Mouse (Mus musculus) fibroblast of lung, adult 2 months (primary cell): ENCODE results near the gene Tmem126b.

Source experiments
- DNase-seq: peaks from one replicate; pipeline ENCODE4 v3.0.0-alpha.2; 2011; ENCODE audit warnings: low read depth

Gene Tmem126b

DNA sequence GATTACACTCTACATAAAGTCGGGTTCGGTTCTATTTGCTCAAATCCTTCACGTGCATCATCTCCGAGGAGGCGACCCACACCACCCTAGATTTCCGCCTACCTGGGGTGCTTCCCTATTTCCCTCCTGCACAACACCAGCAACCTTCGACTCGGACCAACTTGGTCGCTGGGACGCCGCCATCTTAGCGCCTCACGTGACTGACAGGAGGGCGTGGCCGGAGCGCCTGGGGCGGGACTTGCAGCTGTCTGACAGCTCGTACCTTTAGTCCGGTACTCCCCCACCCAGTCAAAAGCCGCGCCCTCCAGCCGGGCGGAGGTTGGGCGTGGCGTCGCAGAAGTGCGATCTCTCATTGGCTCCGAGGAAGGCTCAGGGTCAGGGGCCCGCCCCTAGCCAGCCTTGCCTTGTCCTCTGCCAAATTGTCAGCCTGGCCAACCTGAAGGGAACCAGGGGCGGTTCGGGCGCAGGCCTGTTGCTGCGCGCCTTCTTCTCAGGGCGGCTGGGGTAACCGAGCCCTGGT is at the start of gene Tmem126b:
Gene Tmem126b, minus strand, starts transcription at position 209 of the 520 bp plus-strand sequence.
- DNase-seq: peak; percentile 99

DNA sequence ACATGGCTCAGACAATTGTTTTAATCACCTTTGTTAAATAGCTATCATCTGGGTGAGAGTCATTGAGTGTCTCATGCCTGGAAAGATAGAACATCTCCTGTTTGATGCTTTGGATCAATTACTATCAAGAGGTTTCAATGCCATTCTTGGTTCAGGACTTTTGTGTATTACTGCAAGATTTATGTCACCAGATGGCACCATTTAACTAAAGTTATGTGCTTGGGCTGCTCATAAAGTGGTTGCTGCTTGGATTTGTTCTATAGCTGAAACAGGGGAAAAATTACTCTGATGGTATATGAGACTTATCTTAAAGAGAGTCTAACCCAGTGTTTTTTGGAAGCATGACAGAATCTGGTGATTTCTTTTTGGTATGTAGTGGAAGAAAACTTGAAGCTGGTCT is 36.5 kb upstream of the Tmem126b start:
- DNase-seq: no peak

DNA sequence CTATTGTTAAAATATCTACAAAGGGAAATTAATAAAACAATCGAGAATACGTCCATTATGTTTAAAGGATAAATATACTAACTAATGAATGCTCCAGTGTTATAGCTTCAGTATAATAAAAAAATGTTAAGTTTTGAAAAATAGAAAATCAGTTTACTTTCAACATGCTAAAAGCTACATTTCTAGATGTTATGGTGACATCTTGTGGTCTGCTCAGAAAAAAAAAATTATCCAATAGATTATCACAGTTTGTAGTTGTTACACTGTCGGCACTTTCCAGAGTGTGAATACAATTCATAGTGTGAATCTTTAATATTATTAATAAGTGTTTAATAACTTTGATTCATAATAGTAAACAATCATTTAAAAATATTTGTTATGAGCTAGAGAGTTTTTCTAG is 32.3 kb upstream of the Tmem126b start:
- DNase-seq: no peak

DNA sequence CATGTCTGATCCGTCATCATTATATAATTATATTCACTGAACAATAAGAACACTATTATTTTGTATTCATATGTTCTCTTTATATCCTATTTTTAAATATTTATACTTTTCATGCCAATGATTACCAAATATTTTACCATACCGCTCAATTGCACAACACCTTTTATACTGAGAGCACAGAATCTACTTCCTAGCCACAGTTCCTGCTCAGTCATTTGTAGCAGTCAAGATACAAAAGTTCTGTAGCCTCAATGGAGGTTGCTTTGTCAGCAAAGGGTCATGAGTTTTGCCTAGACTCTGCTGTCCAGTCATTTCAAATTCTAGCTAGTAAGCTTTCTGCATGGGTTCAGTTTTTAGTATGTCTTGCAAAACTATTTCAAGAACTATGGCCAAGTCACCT is 6.8 kb upstream of the Tmem126b start:
- no peak for DNase-seq

DNA sequence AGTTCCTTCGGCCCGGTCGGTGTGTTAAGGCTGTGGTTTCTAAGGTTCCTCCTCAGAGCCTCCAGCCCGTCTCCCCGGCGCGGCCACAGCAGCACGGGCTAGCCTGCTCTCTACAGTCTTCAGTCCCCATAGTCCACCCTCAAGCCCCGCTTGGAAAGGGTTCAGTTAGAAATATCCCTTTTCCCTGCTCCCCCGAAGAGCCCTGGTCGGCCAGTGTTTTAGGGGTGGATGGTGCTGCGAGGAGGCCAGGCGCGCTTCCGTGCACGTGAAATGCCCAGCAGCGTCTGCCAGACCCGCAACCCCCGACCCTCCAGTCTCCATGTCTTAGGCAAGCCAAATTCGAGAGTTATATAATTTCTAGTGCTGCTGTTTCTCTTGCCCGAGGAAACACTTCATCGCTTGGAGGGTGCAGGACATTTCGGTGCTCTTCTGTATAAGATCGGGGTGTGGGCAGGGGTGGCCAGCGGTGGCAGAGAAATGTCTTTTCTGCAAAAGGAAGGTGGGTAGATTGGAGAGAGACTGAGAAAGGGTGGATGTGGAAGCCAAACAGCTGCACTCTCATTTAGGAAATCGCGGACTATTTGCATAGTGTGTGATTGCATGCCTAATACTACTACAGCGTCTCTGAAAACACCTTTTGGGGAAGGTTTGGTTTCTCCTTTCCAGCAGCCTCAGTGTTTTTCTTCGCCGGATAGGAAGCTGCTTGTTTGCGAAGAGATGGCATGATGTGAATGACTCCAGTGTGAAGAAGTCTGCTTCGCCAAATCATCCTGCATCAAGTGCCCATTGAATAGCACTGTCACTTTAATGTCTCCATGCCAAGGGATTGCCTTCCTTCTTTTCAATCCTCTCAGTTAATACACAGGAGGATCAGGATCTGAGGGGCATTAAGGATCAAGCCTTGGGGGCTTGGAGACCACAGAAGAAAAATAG is 778 bp upstream of the Tmem126b start, which contains the start of gene Dlg2:
Gene Dlg2, plus strand, starts transcription at position 360 of the 933 bp plus-strand sequence.
- DNase-seq: no peak

DNA sequence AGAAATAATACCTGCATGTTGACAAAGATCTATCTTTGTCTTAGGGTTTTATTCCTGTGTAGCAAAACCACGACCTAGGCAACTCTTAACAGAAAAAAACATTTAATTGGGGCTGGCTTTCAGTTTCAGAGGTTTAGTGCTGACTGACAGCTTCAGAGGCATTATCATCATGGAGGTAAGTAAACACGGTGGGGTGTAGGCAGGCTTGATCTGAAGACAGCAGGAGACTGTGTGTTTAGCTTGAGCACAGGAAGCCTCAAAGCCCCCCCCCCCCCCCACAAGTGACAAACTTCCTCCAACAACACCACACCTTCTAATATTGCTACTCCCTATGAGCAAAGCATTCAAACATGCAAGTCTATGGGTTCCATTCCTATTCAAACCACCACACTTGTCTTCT is 2.3 kb downstream of the Tmem126b start:
- no peak for DNase-seq

DNA sequence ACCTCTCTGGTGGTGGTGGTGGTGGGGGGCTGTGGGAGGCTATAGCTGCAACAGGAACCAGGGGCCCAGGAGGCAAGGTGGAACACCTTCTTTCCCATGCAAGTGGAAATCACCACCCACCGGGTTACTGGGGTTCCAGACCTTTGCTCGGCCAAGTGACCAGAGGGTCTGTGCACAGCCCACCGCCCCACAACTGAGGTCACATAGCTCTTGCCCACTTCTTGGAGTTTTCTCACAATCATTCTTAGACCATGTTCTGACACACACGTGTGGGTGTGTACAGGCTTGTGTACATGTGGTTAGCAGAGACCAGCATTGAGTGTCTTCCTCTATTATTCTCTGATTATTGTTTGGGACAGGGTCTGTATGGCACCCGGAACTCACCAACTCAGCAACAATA is 14.4 kb downstream of the Tmem126b start:
- no peak for DNase-seq

DNA sequence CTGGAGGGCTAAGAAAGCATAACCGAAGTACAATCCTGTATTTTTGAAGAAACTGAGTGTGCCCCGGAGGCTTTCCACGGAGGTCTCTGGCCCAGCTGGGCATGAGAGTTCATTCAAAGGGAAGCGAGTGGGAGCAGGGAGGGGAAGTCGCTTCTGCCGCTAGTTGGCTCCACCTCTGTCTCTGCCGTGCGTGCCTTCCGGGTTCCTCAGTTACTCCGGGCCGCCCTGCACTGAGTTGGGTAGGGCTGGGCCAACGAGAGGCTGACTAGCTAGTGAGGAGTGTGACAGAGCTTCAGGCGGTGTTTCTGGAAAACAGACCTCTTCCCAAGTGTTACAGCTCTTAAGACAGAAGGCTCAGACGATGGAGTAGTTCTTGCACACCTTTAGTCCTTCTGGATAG is 14.9 kb downstream of the Tmem126b start:
- DNase-seq: no peak

DNA sequence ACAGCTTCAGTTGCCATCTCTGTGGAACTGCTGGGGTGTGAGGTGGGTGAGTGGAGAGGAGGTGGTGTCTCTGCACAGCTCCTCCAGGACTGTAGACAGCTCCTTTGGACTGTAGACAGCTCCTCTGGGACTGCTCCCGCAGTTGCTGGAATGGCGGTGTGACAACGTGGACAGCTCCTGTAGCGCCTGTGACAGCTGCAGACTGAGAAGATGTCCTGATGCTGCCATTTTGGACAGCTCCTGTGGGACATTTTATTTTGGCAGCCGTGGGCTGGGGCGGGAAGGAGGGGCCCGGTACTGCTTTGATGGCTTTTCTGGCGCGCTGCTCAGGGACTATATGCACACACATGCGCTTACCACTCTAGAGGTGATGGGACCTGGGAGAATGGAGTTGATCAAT is 15.5 kb downstream of the Tmem126b start:
- no peak for DNase-seq

DNA sequence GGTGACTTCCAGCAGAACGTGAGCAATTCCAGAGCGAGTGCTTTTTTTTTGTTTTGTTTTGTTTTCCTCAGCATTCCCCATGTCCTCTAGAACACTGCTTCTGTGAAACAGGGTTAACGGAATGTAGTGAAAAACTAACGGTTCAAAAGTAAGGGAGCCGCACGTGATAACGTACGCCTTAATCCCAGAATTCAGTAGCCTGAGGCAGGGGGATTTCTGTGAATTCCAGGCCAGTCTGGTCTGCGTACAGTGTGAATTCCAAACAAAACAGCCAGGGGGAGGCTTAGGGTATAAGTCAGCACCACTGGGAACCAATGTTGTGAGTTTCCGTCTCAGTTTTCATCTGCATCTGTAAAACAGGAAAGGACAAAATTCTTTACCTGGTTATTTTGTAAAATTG is 18.3 kb downstream of the Tmem126b start:
- DNase-seq: no peak

DNA sequence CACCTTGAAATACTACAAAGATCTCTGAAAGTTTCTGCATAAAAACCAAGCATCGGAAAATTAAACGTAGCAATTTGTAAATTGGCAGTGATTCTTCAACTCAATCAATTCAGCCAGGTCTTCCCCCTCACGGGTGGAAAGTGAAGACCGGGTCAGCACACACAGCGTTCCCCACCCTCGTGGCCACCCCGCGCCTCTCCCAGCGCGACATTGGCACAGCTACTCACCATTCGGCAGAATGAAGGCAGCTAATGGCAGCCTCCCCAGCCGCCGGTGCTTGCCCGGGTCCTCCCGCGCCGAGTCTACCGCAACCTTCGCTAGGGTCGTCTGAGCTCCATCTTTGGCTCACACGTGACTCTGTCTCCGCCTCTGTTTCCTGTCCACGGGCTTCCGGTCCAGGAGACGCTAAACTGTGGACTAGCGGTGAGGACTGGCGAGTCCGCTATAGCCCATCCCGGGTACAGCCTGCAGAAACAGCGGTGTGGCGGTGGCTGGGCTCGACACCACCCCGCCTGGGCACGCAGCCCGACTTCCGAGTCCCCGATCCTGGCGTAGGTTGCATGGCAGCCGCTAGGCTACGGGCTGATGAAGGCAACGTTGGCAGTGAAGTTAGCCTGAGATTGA is 18.8 kb downstream of the Tmem126b start, which contains the start of gene Tmem126a:
Gene Tmem126a, minus strand, starts transcription at position 385 of the 624 bp plus-strand sequence.
- peak; percentile 82 for DNase-seq

DNA sequence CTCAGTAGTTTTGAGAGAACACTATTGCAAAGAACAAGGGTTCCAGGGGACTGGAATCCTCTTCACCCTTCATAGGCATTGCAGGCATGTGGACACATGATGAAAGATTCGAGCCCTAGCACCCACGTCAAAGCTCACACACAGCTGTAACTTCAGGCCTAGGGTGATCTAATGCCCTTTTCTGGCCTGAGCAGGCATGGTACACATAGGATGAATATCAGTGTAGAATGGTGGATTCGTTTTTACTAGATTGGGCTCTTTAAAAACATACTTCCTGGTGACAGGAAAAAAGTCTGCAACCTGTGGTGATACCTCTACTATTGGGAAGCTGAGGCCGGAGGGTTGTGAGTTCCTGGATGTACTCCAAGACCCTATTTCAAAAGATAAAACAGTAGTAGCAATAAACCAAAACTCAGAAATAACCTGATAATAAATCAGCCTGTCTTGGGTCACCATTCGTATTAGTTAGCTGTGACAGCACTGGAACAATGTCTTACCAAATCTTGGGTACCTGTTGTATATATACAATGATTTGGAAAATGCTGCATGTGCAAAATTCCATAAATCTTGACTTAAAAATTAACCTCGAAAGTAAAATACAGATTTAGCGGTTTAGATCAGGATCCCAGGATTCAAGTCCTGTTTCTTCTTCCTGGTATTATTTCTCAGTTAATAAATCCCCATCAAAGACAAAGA is 19.5 kb downstream of the Tmem126b start:
- DNase-seq: no peak

DNA sequence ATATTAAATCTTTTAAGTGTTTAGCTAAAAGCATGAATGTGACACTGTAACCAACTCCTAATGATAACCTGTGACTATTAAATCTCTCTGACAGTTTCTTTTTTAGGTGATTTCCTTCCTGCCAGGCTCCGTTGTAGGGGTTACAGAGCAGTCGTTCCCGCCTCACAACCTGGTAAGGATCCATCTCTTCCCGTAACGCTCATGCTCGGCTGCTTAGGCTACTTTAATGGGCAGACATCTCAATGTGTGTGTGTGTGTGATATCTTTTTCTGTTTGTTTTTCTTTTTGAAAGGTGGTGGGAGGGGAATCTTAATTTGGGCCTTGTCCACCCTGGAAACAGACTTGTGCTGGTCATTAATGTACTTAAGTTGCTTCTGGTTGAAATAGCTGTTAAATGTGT is 31.6 kb downstream of the Tmem126b start:
- no peak for DNase-seq

DNA sequence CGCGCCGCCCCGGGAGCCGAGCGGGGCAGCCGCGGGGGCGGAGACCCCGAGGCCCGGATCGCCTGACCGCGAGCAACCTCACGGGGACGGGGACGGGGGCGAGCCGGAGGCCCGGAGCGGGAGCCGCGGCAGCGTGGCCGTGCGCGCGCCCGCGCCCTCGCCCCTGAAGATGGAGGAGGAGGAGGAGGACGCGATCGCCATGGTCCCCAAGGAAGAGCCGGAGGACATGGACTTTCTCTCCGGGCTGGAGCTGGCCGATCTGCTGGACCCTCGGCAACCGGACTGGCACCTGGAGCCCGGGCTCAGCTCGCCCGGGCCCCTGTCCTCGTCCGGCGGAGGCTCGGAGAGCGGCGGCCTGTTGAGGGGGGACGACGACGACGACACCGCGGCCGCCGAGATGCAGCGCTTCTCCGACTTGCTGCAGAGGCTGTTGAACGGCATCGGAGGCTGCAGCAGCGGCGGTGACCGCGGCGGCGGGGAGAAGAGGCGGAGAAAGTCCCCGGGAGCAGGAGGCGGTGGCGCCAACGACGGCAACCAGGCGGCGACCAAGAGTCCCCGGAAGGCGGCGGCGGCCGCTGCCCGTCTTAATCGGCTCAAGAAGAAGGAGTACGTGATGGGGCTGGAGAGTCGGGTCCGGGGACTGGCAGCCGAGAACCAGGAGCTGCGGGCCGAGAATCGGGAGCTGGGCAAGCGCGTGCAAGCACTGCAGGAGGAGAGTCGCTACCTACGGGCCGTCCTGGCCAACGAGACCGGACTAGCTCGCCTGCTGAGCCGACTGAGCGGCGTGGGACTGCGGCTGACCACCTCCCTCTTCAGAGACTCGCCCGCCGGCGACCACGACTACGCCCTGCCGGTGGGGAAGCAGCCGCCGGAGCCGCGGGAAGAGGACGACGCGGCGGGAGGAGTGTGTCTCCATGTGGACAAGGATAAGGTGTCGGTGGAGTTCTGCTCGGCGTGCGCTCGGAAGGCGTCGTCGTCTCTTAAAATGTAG is 32.4 kb downstream of the Tmem126b start:
- no peak for DNase-seq

DNA sequence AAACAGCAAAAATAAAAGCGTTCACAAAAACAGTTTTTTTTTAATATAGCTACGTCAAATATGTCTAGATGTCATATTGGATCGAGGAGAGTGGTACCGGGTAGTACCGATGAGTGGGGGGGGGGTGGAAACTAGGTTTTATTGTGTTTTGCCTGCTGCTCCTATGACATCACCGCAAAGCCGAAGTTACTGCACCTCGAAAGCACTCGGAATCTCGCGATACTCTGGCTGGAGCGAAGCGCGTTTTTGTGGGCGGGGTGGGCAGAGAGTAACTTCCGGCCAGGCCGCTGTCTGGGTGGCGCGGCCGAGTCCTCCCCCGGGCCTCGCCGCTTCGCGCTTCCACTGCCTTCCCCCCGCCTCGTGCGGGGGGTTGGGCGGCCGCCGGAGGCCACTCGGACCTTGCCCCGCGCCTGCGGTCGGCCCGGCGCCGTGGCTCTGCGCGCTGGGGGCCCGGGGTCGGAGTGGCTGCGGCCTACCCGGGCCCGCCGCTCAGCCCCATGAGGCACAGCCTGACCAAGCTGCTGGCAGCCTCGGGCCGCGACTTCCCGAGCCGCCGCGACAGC is 33.2 kb downstream of the Tmem126b start, which contains the start of gene Crebzf:
Gene Crebzf, plus strand, starts transcription at position 212 of the 563 bp plus-strand sequence.
- DNase-seq: peak; percentile 95

DNA sequence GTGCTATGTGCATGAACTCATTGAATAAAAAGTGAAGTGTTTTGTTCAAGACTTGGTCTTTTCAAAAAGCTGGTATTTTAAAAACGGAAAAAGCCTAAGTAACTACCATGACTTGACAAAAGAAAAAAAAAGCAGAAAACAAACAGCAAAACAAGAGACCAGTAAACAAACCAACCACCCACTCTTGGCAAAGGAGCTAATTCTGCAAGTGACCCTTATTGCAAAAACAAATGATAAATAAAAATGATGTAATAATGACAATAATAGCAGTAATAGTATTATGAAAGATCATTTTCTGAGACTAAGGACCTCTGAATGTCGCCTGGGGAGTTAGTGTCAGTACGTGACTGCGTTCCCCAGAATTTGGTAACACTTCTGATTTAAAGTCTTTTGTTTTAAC is 33.7 kb downstream of the Tmem126b start:
- DNase-seq: no peak

DNA sequence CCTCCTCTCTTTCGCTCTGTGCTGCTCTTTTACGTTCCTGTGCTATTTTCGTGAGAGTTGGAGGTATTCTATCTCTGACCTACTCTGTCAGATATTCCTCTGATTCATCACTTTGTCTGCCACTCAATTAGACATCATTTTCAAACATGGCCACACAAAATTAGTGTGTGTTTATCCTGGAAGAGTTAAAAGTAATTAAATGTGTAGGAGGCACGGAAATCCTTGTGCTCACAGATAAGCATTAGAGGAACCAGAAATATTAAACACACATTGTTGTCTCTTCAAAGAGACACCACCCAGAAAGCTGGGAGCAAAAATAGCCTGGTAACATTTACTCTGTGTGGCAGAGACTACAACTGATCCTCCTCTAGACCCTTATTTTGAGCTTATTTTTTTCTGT is 35.8 kb downstream of the Tmem126b start:
- no peak for DNase-seq

DNA sequence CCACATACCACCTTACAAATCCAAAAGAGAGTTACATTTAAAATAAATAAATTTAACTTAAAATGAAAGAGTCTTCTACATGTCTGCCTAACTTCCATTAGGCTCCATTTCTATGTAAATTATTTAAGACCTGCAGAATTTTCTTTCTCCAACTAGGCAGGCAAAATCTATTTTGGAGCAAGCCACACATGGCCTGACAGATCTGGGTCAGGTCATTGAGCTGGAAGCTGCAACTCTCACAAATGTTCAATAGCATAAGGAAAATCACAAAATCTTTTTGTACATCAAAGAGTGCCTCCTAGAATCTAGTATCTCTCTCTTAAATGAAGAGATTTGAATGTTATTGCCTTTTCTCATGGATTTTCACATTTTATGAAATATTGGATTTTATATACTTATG is 43.6 kb downstream of the Tmem126b start:
- DNase-seq: no peak

DNA sequence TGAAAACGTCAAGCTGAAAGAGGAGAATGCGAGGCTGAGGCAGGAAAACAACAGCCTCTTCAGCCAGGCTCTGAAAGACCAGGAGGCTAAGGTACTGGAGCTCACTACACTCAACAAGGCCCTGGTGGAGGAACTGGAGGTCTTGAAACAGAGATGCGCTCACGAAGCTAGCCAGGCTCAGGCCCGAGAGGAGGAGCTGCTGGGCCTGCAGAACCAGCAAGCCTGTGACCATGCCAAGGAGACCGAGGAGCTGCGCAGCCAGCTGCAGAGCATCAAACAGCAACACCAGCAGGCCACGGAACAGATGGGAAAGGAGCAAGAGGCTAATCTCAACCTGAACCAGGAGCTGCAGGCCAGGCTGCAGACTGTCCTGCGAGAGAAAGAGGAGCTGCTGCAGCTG is 48.8 kb downstream of the Tmem126b start:
- DNase-seq: no peak
